Mouse (Mus musculus): ENCODE measurements around the gene Npr1.

Gene Npr1

DNA sequence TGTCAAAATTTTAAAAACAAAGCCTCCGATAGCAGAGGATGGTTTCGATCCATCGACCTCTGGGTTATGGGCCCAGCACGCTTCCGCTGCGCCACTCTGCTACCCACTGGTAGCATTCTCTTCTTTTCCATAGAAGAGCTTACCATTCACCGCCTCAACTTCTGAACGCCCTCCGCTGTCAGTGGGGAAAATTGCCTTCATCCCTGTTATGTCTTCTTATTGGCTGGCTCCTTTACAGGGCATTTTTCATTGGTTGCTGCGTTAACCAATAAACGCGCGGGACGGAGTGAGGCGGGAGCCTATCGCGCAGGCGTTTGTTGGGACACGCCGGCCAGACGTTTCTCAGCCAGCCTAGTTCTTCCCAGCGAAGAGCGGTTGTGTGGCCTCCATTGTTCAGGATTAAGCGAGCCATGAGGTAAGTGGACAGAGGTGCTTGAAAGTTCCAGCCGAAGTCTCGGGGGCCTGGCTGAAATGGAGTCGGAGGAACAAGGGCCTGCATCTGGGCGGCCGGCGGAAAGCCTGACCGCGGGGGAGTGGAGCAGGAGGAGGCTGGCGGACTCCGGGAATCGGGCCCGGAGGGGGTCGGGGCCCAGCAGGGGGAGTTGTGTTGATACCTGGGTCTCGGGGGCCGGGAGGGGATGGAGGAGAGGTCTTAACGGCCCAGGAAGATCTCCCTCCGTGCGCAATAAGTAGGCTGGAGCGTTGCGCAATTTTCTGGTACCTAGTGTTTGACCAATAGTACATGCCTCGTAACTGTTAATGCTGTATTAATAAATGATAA, 10.4 kb upstream of the Npr1 start, which contains the start of gene Ilf2:
Gene Ilf2 (plus strand): TSS at position 296 of the 781 bp plus-strand sequence.
- peak; percentile 90 to 92 for DNase-seq (ENCODE audit: low spot score in 2 of 2)

GRCm38 (mm10) chr3:90475151-90475830, 9.6 kb upstream of the Npr1 start:
- no peak for DNase-seq (ENCODE audit: low spot score in 2 of 2)

DNA sequence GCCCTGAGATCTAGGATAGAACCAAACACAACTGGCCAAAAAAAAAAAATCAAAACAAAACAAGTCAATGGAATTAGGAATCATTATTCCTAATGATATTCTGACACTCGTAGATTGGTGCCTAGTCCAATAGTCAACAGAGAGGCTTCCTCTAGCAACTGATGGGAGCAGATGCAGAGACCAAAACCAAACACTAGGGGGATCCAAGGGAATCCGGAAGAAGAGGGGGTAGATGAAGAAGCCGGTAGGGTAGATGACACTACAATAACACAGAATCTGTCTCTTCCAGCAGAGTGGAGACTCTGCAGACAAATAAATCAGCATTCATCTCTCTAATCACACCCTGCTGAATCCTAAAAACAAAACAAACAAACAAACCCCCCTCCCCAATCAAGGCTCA, 6.5 kb upstream of the Npr1 start:
- no peak for DNase-seq (ENCODE audit: low spot score in 2 of 2)

DNA sequence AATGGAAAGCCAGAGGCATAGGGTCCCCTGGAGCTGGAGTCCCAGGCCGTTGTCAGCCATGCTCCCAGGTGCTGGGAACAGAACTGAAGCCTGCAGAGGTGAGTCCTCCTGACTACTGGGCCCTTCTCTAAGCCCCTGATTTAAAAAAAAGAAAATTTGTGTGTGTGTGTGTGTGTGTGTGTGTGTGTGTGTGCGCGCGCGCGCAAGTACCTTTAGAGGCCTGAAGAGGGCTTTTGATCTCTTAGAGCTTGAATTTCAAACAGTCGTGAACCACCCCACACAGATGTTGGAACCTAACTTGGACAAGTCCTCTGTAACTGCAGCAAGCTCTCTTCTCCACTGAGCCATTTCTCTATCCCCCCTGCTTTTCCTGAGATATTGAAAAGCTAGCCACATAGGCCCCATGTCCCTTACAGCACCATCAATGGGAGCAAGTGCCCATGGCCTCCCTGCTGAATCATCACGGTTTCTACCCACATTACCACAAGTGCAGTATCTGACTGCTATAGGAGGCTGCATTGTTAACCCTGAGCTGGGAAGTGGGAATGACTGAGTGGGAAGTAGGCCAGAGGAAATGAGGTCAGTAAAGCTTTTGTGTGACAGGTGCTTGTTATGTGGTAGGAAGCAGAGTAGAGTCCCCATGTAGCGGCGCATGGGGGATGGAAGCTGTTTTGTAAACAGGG, 2.1 kb upstream of the Npr1 start:
- DNase-seq (ENCODE audit: low spot score in 2 of 2): no peak

- peak in 1 of 2 experiments; percentile 47 for DNase-seq (ENCODE audit: low spot score in 2 of 2)
These were observed 673 bp upstream of the Npr1 start for GRCm38 (mm10) chr3:90466311-90466766.

DNA sequence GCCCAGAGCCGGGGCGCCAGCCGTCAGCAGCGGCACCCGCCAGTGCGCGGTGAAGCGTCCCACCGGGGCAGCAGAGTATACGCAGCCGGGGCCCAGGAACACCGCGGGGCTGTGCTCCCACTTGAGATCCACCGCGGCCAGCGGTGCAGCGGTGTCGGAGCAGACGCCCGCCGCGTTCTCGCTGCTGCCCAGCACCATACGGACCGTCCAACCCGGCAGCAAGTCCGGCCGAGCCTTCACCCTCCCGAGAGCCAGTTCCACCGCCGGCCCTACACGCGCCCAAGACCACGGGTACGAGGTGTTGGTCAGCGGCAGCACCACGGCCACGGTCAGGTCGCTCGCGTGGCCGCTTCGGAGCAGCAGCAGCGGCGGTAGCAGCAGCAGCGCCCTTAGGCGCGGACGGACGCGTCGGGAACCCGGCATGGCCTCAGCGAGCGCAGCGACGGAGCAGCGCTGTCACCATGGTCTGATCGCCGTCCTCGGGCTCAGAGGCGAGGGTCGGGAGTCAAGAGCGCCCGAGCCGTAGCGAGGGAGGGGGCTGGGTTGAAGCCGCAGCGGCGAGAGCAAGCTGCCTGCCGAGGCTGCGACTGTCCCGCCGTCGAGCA, 483 bp downstream of the Npr1 start:
- DNase-seq (ENCODE audit: low spot score in 2 of 2): no peak

DNA sequence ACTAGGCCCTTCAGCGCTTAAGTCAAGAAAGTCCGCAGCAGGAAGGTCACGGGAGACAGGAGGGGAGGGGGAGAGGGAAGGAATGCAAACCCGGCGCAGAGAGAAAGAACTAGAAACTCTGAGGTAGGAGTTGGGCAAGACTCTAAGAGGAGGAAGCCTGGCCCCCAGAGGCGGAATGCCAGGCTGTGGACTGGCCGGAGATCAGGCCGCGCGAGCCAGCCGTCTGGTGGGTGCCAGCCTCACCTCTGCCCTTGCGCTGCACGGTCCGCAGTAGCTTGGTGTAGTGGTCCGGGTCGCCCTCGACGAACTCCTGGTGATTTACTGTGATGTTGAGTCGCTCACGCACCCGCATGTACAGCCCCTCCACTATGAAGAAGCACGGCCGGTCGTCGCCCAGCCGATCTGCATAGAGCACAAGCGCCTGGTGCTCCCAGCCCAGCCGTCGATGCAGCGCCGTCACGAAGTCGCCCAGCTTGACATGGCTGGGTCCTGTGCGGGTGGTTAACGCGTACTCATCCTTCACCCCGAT, 1.1 kb downstream of the Npr1 start:
- DNase-seq (ENCODE audit: low spot score in 2 of 2): no peak

- no peak for DNase-seq (ENCODE audit: low spot score in 2 of 2)
These were observed 3.1 kb downstream of the Npr1 start for GRCm38 (mm10) chr3:90462579-90462978.

GRCm38 (mm10) chr3:90461935-90462334, 3.7 kb downstream of the Npr1 start:
- no peak for DNase-seq (ENCODE audit: low spot score in 2 of 2)

- no peak for DNase-seq (ENCODE audit: low spot score in 2 of 2)
These were observed 5.4 kb downstream of the Npr1 start for GRCm38 (mm10) chr3:90460315-90460714.

GRCm38 (mm10) chr3:90459727-90460126, 5.9 kb downstream of the Npr1 start:
- DNase-seq (ENCODE audit: low spot score in 2 of 2): no peak

GRCm38 (mm10) chr3:90454931-90455330, 10.7 kb downstream of the Npr1 start:
- DNase-seq (ENCODE audit: low spot score in 2 of 2): no peak

- no peak for DNase-seq (ENCODE audit: low spot score in 2 of 2)
These were observed 14.1 kb downstream of the Npr1 start for GRCm38 (mm10) chr3:90451396-90452095.

DNA sequence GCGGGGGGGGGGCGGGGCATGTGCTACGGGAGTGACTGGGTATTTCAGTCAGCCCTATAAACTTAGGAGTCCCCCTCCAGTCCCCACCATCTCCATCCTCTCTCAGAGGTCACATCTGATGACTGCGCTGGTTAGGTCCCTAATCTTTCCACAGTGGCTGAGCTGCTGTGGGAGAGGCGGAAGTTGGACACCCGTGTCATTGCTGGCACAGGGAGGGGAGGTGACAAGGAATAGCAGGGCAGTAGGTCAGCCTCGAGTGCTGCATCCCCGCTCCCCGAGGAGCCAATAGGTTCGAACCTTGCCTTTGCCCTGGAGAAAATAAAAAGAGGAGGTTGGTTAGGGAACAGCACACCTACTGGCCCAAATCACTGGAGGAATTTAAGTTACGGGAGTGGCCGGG, 14.8 kb downstream of the Npr1 start:
- DNase-seq (ENCODE audit: low spot score in 2 of 2): no peak

- no peak for DNase-seq (ENCODE audit: low spot score in 2 of 2)
These were observed 17.0 kb downstream of the Npr1 start for GRCm38 (mm10) chr3:90448626-90449025.

DNA sequence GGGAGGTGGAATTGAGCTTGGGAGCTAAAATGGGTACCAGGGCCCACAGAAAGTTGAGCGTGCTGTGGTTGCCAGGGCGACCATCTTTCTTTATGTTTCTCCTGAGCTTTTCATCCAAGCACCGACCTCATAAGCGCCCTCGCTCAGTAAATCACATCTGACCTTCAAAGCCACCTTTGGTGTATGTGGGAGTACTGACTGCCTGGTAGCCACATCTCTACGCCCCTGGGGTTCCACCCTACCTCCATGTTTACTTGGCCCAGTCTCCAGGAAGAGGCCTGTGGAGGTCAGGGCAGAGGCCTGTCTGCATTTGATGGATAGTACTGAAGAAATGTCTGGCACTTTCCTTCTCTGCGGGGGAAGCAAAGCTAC, 18.6 kb downstream of the Npr1 start:
- no peak for DNase-seq (ENCODE audit: low spot score in 2 of 2)

- peak in 1 of 2 experiments; percentile 39 for DNase-seq (ENCODE audit: low spot score in 2 of 2)
These were observed 19.1 kb downstream of the Npr1 start for GRCm38 (mm10) chr3:90446389-90447122.

DNA sequence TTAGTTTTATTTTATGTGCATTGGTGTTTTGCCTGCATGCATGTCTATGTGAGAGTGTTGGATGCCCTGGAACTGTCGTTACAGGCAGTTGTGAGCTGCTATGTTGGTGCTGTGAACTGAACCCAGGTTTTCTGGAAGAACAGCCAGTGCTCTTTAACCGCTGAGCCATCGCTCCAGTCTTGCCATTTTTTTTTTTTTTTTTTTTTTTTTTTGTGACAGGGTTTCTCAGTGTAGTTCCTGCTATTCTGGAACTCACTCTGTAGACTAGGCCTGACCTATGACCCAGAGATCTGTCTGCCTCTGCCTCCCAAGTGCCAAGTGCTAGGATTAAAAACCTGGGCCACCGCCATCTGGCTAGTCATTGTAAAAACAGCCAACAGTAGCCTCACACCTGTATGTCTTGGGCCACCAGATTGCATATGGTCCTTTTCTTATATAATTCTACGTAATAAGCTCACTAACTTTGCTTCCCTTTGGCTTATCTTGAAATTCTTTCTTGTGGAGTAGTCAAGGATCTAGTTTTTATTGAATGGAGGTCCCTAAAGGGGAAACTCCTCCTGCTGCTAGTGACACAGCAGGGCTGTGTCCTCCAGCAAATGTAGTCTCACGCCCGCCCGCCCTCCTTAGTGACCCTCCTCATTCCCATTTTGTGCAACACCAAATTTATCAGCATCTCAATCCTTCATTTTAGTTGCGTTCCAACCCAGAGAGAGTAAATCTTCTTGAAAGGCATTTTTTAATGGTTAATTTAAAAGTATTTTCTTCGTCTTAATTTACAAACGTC, 20.1 kb downstream of the Npr1 start:
- DNase-seq (ENCODE audit: low spot score in 2 of 2): no peak

DNA sequence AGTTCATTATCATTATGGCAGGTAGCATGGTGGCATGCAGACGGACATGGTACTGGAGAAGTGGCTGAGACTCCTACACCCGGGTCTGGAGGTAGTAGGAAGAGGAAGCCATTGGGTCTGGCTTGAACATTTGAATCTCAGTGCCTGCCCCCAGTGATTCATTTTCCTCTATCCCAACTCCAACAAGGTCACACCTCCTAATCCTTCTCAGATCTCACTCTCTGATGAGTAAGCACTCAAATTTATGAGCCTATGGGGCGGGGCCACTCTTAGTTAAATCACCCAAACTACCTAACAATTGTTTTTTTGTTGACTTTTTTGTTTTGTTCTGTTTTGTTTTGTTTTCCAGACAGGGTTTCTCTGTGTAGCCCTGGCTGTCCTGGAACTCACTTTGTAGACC, 21.7 kb downstream of the Npr1 start:
- DNase-seq (ENCODE audit: low spot score in 2 of 2): no peak

- DNase-seq (ENCODE audit: low spot score in 2 of 2): no peak
These were observed 24.9 kb downstream of the Npr1 start for GRCm38 (mm10) chr3:90440756-90441155.
